Mouse (Mus musculus): ENCODE results near the gene Ros1.

GRCm38 (mm10) chr10:52160604-52161003, 34.4 kb downstream of the Ros1 start:
- TF ChIP-seq CTCF (IDR thresholded peaks at IDR 0.05; ENCODE audit: low read depth, low read length): no peak
- no peak for TF ChIP-seq POLR2A (IDR thresholded peaks at IDR 0.05; ENCODE audit: extremely low read depth, insufficient read depth, low read length)
